ENCODE assay signal across 17 mouse cellular contexts in genomic region chr9:36961153-36961552, GRCm38 (mm10).
"Had no signal": no experiment of that assay in that cellular context is flagged by ENCODE, and none has a peak within 500 bp of the region (broad histone marks: within the 10 kb centered on the region; RNA-seq: fewer than 3 reads in every experiment).

No protein-coding gene starts in this region.

- H3K27ac ChIP-seq: midbrain, embryonic 12.5 days; neural tube, embryonic 13.5 days; neural tube, embryonic 15.5 days had no signal

- H3K9ac ChIP-seq: lung, embryonic 14.5 days; midbrain, embryonic 12.5 days; neural tube, embryonic 13.5 days; neural tube, embryonic 15.5 days had no signal

- DNase-seq: lung, adult 18-20 months; lung, embryonic 14.5 days; lung, postnatal 10 days; lung, postnatal 4 days; midbrain, embryonic 14.5 days; retina, postnatal 1 day; right cerebral cortex, adult 18-20 months; right cerebral cortex, postnatal 14 days; spleen, adult 18-20 months; thymus, adult 18-20 months; thymus, postnatal 14 days; thymus, postnatal 36 days had no signal

- H3K36me3 ChIP-seq: midbrain, embryonic 12.5 days; neural tube, embryonic 13.5 days; neural tube, embryonic 15.5 days had no signal

- H3K4me3 ChIP-seq: midbrain, embryonic 10.5 days; midbrain, embryonic 12.5 days; myocyte; neural tube, embryonic 13.5 days; neural tube, embryonic 15.5 days had no signal

- H3K27me3 ChIP-seq: midbrain, embryonic 12.5 days; neural tube, embryonic 13.5 days; neural tube, embryonic 15.5 days had no signal
